10 mouse cellular contexts compared by ENCODE assay signal in the genomic region with DNA sequence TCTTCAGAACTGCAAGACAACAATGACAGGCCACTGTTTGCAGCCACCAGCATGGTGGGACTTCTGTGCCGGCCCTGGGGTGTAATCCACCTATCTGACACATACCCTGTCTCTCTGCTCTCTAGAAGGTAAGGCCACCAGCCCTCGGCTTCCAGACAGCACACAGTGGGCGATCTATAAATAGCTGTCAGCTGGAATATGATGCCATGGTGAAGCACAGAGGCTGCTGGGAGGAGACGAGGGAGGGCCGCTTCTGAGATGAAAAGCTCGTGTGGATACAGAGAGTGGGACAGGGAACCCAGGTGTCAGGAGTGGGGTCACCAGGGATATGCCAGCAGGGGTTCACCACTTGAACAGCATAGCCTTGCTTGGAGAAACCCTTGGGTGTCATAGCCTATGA.
DNase-seq lines count a peak whose midpoint lies in the region; ATAC-seq and TF ChIP-seq lines count a peak whose summit lies in the region.
"Had no signal": no experiment of that assay in that cellular context is flagged by ENCODE, and none has a peak within 500 bp of the region (broad histone marks: within the 10 kb centered on the region; RNA-seq: fewer than 3 reads in every experiment).

No protein-coding gene starts in this region.

- no peak for TF ChIP-seq POLR2A in olfactory bulb, adult 2 months (IDR thresholded peaks at IDR 0.05; ENCODE audit: insufficient read depth, low read depth, low read length)

- peaks cover 50% of the 10 kb centered on the region for H3K4me1 ChIP-seq in olfactory bulb, adult 2 months (ENCODE audit: control insufficient read depth, insufficient read depth, low read length)
- H3K4me1 ChIP-seq in stomach, postnatal 0 days (replicated peaks; ENCODE audit: control insufficient read depth, insufficient read depth), result no peaks in the 10 kb centered on the region

- intact Hi-C loops in left cerebral cortex, postnatal 4 days (cut with DNase I), result no loop called here

- no peak for TF ChIP-seq CTCF in olfactory bulb, adult 2 months (IDR thresholded peaks at IDR 0.05; ENCODE audit: insufficient read depth, low read depth, low read length)
- no peak for TF ChIP-seq CTCF in stomach, postnatal 0 days (IDR thresholded peaks at IDR 0.05; ENCODE audit: low read depth)

- no peaks in the 10 kb centered on the region for H3K27me3 ChIP-seq in stomach, postnatal 0 days (ENCODE audit: control insufficient read depth, insufficient read depth, low read length)

- DNase-seq in left cerebral cortex, adult 9 months (ENCODE audit: low spot score in 2 of 2), result peak; percentile 65 to 71
- no peak for DNase-seq in left cerebral cortex, postnatal 4 days
- DNase-seq in frontal cortex, postnatal 14 days (ENCODE audit: low spot score in 2 of 2), result peak; percentile 44 to 58
- DNase-seq in heart, postnatal 4 days, result peak; percentile 22
- DNase-seq in adipocyte (ENCODE audit: low spot score), result no peak
- DNase-seq in cerebellum, adult 9-10 months, result no peak
- no peak for DNase-seq in stomach, postnatal 0 days (ENCODE audit: low spot score)
- DNase-seq: kidney, postnatal 25 days; lung, embryonic 14.5 days had no signal

- no peaks in the 10 kb centered on the region for H3K9me3 ChIP-seq in stomach, postnatal 0 days (ENCODE audit: control insufficient read depth, low read length)

- peak overlapping the region; percentile 92 for H3K27ac ChIP-seq in olfactory bulb, adult 2 months (ENCODE audit: insufficient read depth, low read depth, low read length)
- H3K27ac ChIP-seq in stomach, postnatal 0 days (replicated peaks), result no peak overlapping the region

- WGBS in olfactory bulb, adult 2 months, result 39% methylated on average over 6 of the region's 6 CpGs
- WGBS in stomach, postnatal 0 days, result 54% methylated on average over 6 of the region's 6 CpGs

- H3K36me3 ChIP-seq in stomach, postnatal 0 days (ENCODE audit: control insufficient read depth, insufficient read depth, low read length), result no peaks in the 10 kb centered on the region

- no peak for TF ChIP-seq EP300 in stomach, postnatal 0 days (optimal IDR thresholded peaks at IDR 0.05)

- H3K9ac ChIP-seq in stomach, postnatal 0 days (ENCODE audit: low read length), result no peak overlapping the region
- H3K9ac ChIP-seq: lung, embryonic 14.5 days had no signal

- H3K4me2 ChIP-seq in stomach, postnatal 0 days (replicated peaks; ENCODE audit: low read depth), result no peak overlapping the region
- H3K4me2 ChIP-seq: lung, embryonic 14.5 days had no signal

- no peak overlapping the region for H3K4me3 ChIP-seq in olfactory bulb, adult 2 months (ENCODE audit: insufficient read depth, low read depth, low read length)
- no peak overlapping the region for H3K4me3 ChIP-seq in stomach, postnatal 0 days (ENCODE audit: low read depth, low read length)

- ATAC-seq in stomach, postnatal 0 days (ENCODE audit: low FRiP score, low TSS enrichment), result no peak

Comparison
In these comparisons a context has a peak if more than half of its experiments do, and no peak if none do; other contexts are left out.
1. DNase-seq: peak in left cerebral cortex, adult 9 months (2 of 2), frontal cortex, postnatal 14 days (2 of 2) and heart, postnatal 4 days (single experiment); none in left cerebral cortex, postnatal 4 days (single experiment), adipocyte (single experiment), cerebellum, adult 9-10 months (single experiment) and stomach, postnatal 0 days (single experiment).